Mouse (Mus musculus) small intestine, adult 2 months (tissue): ENCODE data around the gene Cog7.

Experiments used
- CTCF ChIP-seq: fragments of 200-500 bp; IDR thresholded peaks from 2 replicates; pipeline ENCODE4 v1.5.1; 2012; ENCODE audit warnings: low read depth, mild to moderate bottlenecking, control low read depth, inconsistent platforms, low read length, moderate library complexity, mixed read lengths; ENCODE audit not compliant: insufficient replicate concordance, insufficient read length; ENCODE audit errors: extremely low read depth
- POLR2A ChIP-seq: fragments of 200-500 bp; IDR thresholded peaks from 2 replicates; pipeline ENCODE4 v1.6.1; 2012; ENCODE audit warnings: low read depth, mild to moderate bottlenecking, control low read depth, inconsistent platforms, low read length, moderate library complexity

DNA sequence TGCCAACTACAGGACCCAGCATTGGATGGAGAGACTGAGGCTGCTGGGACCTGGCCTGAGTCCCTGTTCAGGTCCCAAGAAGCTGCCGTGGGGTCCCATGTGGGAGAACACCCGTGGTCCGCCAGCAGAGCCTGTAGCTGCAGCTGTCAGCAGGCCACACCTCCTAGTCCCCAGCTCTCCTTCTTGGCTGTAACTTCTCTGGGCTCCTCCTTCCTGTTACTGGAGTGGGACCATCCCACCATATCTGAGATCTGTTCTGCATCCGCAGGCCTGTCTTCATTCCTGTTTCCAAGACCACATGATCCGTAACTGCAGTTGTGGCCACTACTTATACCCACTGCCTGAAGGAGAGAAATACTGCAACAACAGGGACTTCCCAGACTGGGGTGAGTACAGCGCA lies 67.6 kb downstream of the Cog7 start:
- TF ChIP-seq CTCF (no peak), POLR2A (no peak)
